Mouse (Mus musculus) liver, postnatal 0 days (tissue): ENCODE measurements around the gene Ttc39b.

Source experiments
- CTCF ChIP-seq: sonication (generic); IDR thresholded peaks from 2 replicates; pipeline ENCODE4 v1.5.1; 2016; ENCODE audit warnings: antibody characterized with exemption, low read depth
- EP300 ChIP-seq: IDR thresholded peaks from 2 replicates; pipeline ENCODE4 v1.6.1; 2016; ENCODE audit warnings: antibody characterized with exemption, low read depth, mild to moderate bottlenecking

GRCm38 (mm10) chr4:83232315-83232880, 91.7 kb downstream of the Ttc39b start:
- TF ChIP-seq CTCF (no peak), EP300 (no peak)
